In genomic region chr6:124723541-124723940, GRCm38 (mm10) we compare ENCODE assay signal across 22 mouse cellular contexts. TPM values are rescaled to one million over a fixed set of nuclear protein-coding genes. Genes with fewer than 3 reads are reported as not detected.
DNase-seq lines count a peak whose midpoint lies in the region; ATAC-seq lines count a peak whose summit lies in the region.
"Had no signal": no experiment of that assay in that cellular context is flagged by ENCODE, and none has a peak within 500 bp of the region (broad histone marks: within the 10 kb centered on the region; RNA-seq: fewer than 3 reads in every experiment).

No protein-coding gene starts in this region.

- H3K4me2 ChIP-seq in hindbrain, embryonic 13.5 days = no peak overlapping the region
- H3K4me2 ChIP-seq: embryonic facial prominence, embryonic 15.5 days; forebrain, embryonic 13.5 days; heart, embryonic 11.5 days; neural tube, embryonic 13.5 days had no signal

- H3K27me3 ChIP-seq in hindbrain, embryonic 13.5 days = no peaks in the 10 kb centered on the region
- no peaks in the 10 kb centered on the region for H3K27me3 ChIP-seq in limb, embryonic 10.5 days (ENCODE audit: low read depth, poor library complexity, severe bottlenecking)
- H3K27me3 ChIP-seq: embryonic facial prominence, embryonic 15.5 days; forebrain, embryonic 13.5 days; neural tube, embryonic 13.5 days had no signal

- peak; percentile 97 for DNase-seq in heart, adult 11 months
- DNase-seq in heart, postnatal 36 days = no peak
- DNase-seq in thymus, postnatal 14 days = peak; percentile 32
- no peak for DNase-seq in thymus, postnatal 25 days
- DNase-seq in limb, embryonic 10.5 days (ENCODE audit: low spot score) = no peak
- DNase-seq in gastrocnemius, adult 18-20 months (ENCODE audit: low spot score) = no peak
- DNase-seq: cerebellum, postnatal 10 days; gastrocnemius, postnatal 10 days; midbrain, embryonic 14.5 days; retina, postnatal 1 day; thymus, postnatal 4 days had no signal

- no peak for ATAC-seq in hindbrain, embryonic 13.5 days (ENCODE audit: low FRiP score)
- ATAC-seq: forebrain, embryonic 13.5 days; lung, postnatal 0 days had no signal

- peak overlapping the region; percentile 80 for H3K27ac ChIP-seq in macrophage
- H3K27ac ChIP-seq in hindbrain, embryonic 13.5 days = no peak overlapping the region
- H3K27ac ChIP-seq in limb, embryonic 10.5 days = no peak overlapping the region
- H3K27ac ChIP-seq: embryonic facial prominence, embryonic 15.5 days; forebrain, embryonic 13.5 days; layer of hippocampus, adult 2 months; neural tube, embryonic 13.5 days had no signal

- peaks cover 47% of the 10 kb centered on the region for H3K79me2 ChIP-seq in macrophage (ENCODE audit: inconsistent target)

- H3K9ac ChIP-seq in hindbrain, embryonic 13.5 days = no peak overlapping the region
- H3K9ac ChIP-seq: embryonic facial prominence, embryonic 15.5 days; forebrain, embryonic 13.5 days; neural tube, embryonic 13.5 days had no signal

- no peak overlapping the region for H3K4me3 ChIP-seq in macrophage (ENCODE audit: inconsistent target)
- no peak overlapping the region for H3K4me3 ChIP-seq in hindbrain, embryonic 13.5 days
- H3K4me3 ChIP-seq in limb, embryonic 10.5 days = no peak overlapping the region
- H3K4me3 ChIP-seq: embryonic facial prominence, embryonic 15.5 days; forebrain, embryonic 13.5 days; layer of hippocampus, adult 2 months; neural tube, embryonic 13.5 days had no signal

- peaks cover 58% of the 10 kb centered on the region for H3K36me3 ChIP-seq in macrophage (ENCODE audit: inconsistent target)
- H3K36me3 ChIP-seq in hindbrain, embryonic 13.5 days = no peaks in the 10 kb centered on the region
- H3K36me3 ChIP-seq in limb, embryonic 10.5 days = no peaks in the 10 kb centered on the region
- H3K36me3 ChIP-seq: embryonic facial prominence, embryonic 15.5 days; neural tube, embryonic 13.5 days had no signal

- WGBS in macrophage (ENCODE audit: missing documents) = 0% methylated on average over 8 of the region's 8 CpGs
- 86% methylated on average over 8 of the region's 8 CpGs for WGBS in hindbrain, embryonic 13.5 days
- WGBS in limb, embryonic 10.5 days = 77% methylated on average over 8 of the region's 8 CpGs

- intact Hi-C loops in heart, postnatal 36 days (cut with DNase I) = no loop called here

- H3K9me3 ChIP-seq in hindbrain, embryonic 13.5 days = no peaks in the 10 kb centered on the region
- H3K9me3 ChIP-seq in limb, embryonic 10.5 days (replicated peaks) = no peaks in the 10 kb centered on the region
- H3K9me3 ChIP-seq: embryonic facial prominence, embryonic 15.5 days; forebrain, embryonic 13.5 days; neural tube, embryonic 13.5 days had no signal

- H3K4me1 ChIP-seq in hindbrain, embryonic 13.5 days (replicated peaks) = no peaks in the 10 kb centered on the region
- H3K4me1 ChIP-seq in limb, embryonic 10.5 days = peaks cover 22% of the 10 kb centered on the region
- H3K4me1 ChIP-seq: embryonic facial prominence, embryonic 15.5 days; forebrain, embryonic 13.5 days; neural tube, embryonic 13.5 days had no signal

RNA-seq across cellular contexts. Expression of gene Phb2, which starts 11.4 kb away (rescaled TPM):
- total RNA-seq in heart, postnatal 36 days (2021) = 100 to 1,000 TPM; 311 to 336 TPM
- 100 to 1,000 TPM in 1 of 26 experiments, 10 to 100 TPM in 25; 11.3 to 119 (median 57.5) TPM for total RNA-seq in macrophage (2018; cell fraction: chromatin; rRNA removed)
- total RNA-seq in macrophage (2018; cell fraction: cytosol; rRNA removed) = 100 to 1,000 TPM in 18 of 26 experiments, 10 to 100 TPM in 8; 83.7 to 131 (median 112) TPM
- total RNA-seq in macrophage (2018; cell fraction: nucleus; rRNA removed) = 100 to 1,000 TPM in 1 of 26 experiments, 10 to 100 TPM in 25; 24.0 to 112 (median 50.6) TPM
- 84.2 to 177 TPM (median 93.5 TPM) in 3 replicates for polyA plus RNA-seq in macrophage (2018)
- polyA plus RNA-seq in hindbrain, embryonic 13.5 days (2015; fragmentation: Nextera tagmentation; extraction: Ambion mirVana) = 254 and 257 TPM in 2 replicates
- 501 and 622 TPM in 2 replicates for polyA plus RNA-seq in limb, embryonic 10.5 days (2016; fragmentation: Nextera tagmentation; extraction: Ambion mirVana)
- total RNA-seq in gastrocnemius, adult 18-20 months (2021) = 100 to 1,000 TPM; 134 to 155 TPM

RNA-seq across cellular contexts. Expression of gene Emg1, which starts 11.6 kb away (rescaled TPM):
- 10 to 100 TPM; 64.4 to 73.8 TPM for total RNA-seq in heart, postnatal 36 days (2021)
- 10 to 100 TPM; 11.1 to 60.8 (median 35.7) TPM for total RNA-seq in macrophage (2018; cell fraction: chromatin; rRNA removed)
- 10 to 100 TPM; 30.5 to 51.4 (median 41.6) TPM for total RNA-seq in macrophage (2018; cell fraction: cytosol; rRNA removed)
- total RNA-seq in macrophage (2018; cell fraction: nucleus; rRNA removed) = 10 to 100 TPM; 15.4 to 73.7 (median 34.2) TPM
- polyA plus RNA-seq in macrophage (2018) = 27.4 to 82.6 TPM (median 54.2 TPM) in 3 replicates
- 111 and 118 TPM in 2 replicates for polyA plus RNA-seq in hindbrain, embryonic 13.5 days (2015; fragmentation: Nextera tagmentation; extraction: Ambion mirVana)
- polyA plus RNA-seq in limb, embryonic 10.5 days (2016; fragmentation: Nextera tagmentation; extraction: Ambion mirVana) = 254 and 298 TPM in 2 replicates
- total RNA-seq in gastrocnemius, adult 18-20 months (2021) = 10 to 100 TPM; 58.4 to 60.4 TPM

RNA-seq across cellular contexts. Expression of gene Ptpn6, which starts 15.0 kb away (rescaled TPM):
- 1 to 10 TPM; 2.9 to 4.2 TPM for total RNA-seq in heart, postnatal 36 days (2021)
- total RNA-seq in macrophage (2018; cell fraction: chromatin; rRNA removed) = 100 to 1,000 TPM in 17 of 26 experiments, 10 to 100 TPM in 9; 26.9 to 536 (median 152) TPM
- 100 to 1,000 TPM; 107 to 454 (median 253) TPM for total RNA-seq in macrophage (2018; cell fraction: cytosol; rRNA removed)
- total RNA-seq in macrophage (2018; cell fraction: nucleus; rRNA removed) = 100 to 1,000 TPM in 20 of 26 experiments, 10 to 100 TPM in 6; 52.4 to 435 (median 173) TPM
- 172 to 251 TPM (median 215 TPM) in 3 replicates for polyA plus RNA-seq in macrophage (2018)
- 5.0 and 5.9 TPM in 2 replicates for polyA plus RNA-seq in hindbrain, embryonic 13.5 days (2015; fragmentation: Nextera tagmentation; extraction: Ambion mirVana)
- polyA plus RNA-seq in limb, embryonic 10.5 days (2016; fragmentation: Nextera tagmentation; extraction: Ambion mirVana) = 6.2 and 7.6 TPM in 2 replicates
- 1 to 10 TPM in 1 of 2 experiments, under 1 TPM in 1; 0.90 to 1.1 TPM for total RNA-seq in gastrocnemius, adult 18-20 months (2021)

RNA-seq across cellular contexts. Expression of gene Grcc10, which starts 17.6 kb away (rescaled TPM):
- 100 to 1,000 TPM; 285 to 321 TPM for total RNA-seq in heart, postnatal 36 days (2021)
- total RNA-seq in macrophage (2018; cell fraction: chromatin; rRNA removed) = 10 to 100 TPM in 19 of 26 experiments, 1 to 10 TPM in 7; 5.5 to 46.1 (median 17.1) TPM
- 100 to 1,000 TPM; 123 to 226 (median 148) TPM for total RNA-seq in macrophage (2018; cell fraction: cytosol; rRNA removed)
- 10 to 100 TPM; 14.9 to 66.2 (median 33.4) TPM for total RNA-seq in macrophage (2018; cell fraction: nucleus; rRNA removed)
- 43.6 to 99.2 TPM (median 63.8 TPM) in 3 replicates for polyA plus RNA-seq in macrophage (2018)
- 670 and 677 TPM in 2 replicates for polyA plus RNA-seq in hindbrain, embryonic 13.5 days (2015; fragmentation: Nextera tagmentation; extraction: Ambion mirVana)
- polyA plus RNA-seq in limb, embryonic 10.5 days (2016; fragmentation: Nextera tagmentation; extraction: Ambion mirVana) = 384 and 460 TPM in 2 replicates
- 100 to 1,000 TPM; 162 TPM for total RNA-seq in gastrocnemius, adult 18-20 months (2021)

RNA-seq across cellular contexts. Expression of gene Gm45234, which starts 32.3 kb away (rescaled TPM):
- under 1 TPM in 1 of 2 experiments, not detected in 1; 0.41 TPM for total RNA-seq in heart, postnatal 36 days (2021)
- 1 to 10 TPM in 1 of 26 experiments, not detected in 25; 2.2 TPM for total RNA-seq in macrophage (2018; cell fraction: chromatin; rRNA removed)
- under 1 TPM in 7 of 26 experiments, not detected in 19; 0.10 to 0.44 (median 0.19) TPM for total RNA-seq in macrophage (2018; cell fraction: cytosol; rRNA removed)
- total RNA-seq in macrophage (2018; cell fraction: nucleus; rRNA removed) = under 1 TPM in 1 of 26 experiments, not detected in 25; 0.28 TPM
- not detected in 3 replicates for polyA plus RNA-seq in macrophage (2018)
- not detected in 2 replicates for polyA plus RNA-seq in hindbrain, embryonic 13.5 days (2015; fragmentation: Nextera tagmentation; extraction: Ambion mirVana)
- polyA plus RNA-seq in limb, embryonic 10.5 days (2016; fragmentation: Nextera tagmentation; extraction: Ambion mirVana) = not detected in 2 replicates
- not detected for total RNA-seq in gastrocnemius, adult 18-20 months (2021)
- total RNA-seq: gastrocnemius, postnatal 10 days; layer of hippocampus, adult 2 months had no signal
- polyA plus RNA-seq: embryonic facial prominence, embryonic 15.5 days; forebrain, embryonic 13.5 days; heart, embryonic 11.5 days; hindbrain, embryonic 11.5 days; kidney, embryonic 14.5 days; lung, postnatal 0 days; midbrain, embryonic 14.5 days; neural tube, embryonic 13.5 days; stomach, embryonic 14.5 days had no signal

Comparison
In these comparisons a context has a peak if more than half of its experiments do, and no peak if none do; other contexts are left out.
1. DNase-seq: peak in heart, adult 11 months (single experiment) and thymus, postnatal 14 days (single experiment); none in heart, postnatal 36 days (0 of 2), thymus, postnatal 25 days (single experiment), limb, embryonic 10.5 days (single experiment) and gastrocnemius, adult 18-20 months (single experiment).
2. RNA of gene Ptpn6, which starts 15.0 kb away (polyA plus RNA-seq): 172 to 251 TPM in macrophage; 6.2 to 7.6 TPM in limb, embryonic 10.5 days and 5.0 to 5.9 TPM in hindbrain, embryonic 13.5 days; every median in the first group is over 10 times any median in the second.